Mouse (Mus musculus): ENCODE data around the gene Gm19426.
A peak's percentile ranks its signal among the peaks of the same experiment; 100 is the strongest.
"Not testable (repeated sequence)": the region's sequence is repeated elsewhere in the genome, so short reads cannot be mapped to it uniquely, and the experiment has no call there.

Gm19426 gene

GRCm38 (mm10) chr2:84750115-84750514, 6.7 kb upstream of the Gm19426 start:
- DNase-seq (ENCODE audit: low spot score) = no peak

DNA sequence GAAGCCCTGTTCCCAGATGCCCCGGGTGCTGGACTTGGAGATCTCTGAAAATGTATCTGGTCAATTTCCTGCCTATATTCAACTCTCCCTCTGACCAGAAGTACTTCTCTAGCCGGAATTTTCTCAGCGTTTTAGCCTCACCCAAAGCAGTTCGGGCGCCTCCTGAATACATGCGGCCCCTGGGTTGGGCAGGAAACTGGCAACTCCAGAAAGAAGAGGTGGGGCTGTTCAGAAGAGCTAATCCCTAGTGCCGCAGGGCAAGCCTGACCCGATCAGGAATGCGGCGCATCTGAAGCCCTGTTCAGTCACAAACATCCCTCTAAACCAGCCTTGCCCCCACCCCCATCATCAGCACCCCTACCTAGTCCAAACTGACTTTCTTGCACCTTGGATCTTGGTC, 671 bp upstream of the Gm19426 start:
- DNase-seq (ENCODE audit: low spot score) = no peak

DNA sequence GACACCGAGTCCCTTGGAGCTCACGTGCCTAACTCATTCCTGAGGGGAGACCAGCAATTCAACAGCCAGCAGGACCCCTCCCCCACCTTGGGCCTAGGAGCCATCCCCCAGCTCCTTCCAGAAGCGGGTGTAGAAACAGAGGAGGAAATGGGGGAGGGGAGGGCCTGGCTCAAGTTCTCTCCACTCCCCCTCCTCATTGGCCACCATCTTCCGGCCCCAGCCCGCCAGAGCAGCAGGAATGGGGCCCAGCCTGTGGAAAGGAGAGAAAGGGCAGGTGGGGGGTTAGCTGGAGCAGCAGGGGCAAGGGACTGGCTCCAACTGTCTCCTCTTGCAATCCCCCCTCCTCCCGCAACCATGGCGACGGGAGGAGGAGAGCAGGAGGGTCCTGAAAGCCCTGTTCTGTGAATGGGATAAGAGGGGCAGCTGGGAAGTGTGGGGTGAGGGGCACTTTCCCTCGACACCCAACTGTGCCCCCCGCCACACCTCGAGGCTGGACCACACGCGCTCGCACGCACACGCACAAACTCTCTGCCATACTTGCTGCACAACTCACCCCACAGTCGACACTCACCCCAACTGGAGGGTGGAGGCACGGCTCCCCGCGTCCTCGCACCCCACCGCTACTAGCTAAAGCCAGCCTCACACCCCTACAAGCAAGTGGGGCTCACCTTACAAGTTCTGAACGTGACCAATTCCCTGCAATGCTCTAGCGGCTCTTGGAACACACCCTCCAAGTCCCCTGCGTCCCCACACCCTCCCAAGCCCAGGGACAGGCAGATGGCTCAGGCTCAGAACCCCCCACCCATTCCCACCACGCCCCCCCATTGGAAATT, 788 bp downstream of the Gm19426 start:
- no peak for DNase-seq (ENCODE audit: low spot score)

GRCm38 (mm10) chr2:84741841-84742450, 1.5 kb downstream of the Gm19426 start:
- DNase-seq (ENCODE audit: low spot score) = no peak

DNA sequence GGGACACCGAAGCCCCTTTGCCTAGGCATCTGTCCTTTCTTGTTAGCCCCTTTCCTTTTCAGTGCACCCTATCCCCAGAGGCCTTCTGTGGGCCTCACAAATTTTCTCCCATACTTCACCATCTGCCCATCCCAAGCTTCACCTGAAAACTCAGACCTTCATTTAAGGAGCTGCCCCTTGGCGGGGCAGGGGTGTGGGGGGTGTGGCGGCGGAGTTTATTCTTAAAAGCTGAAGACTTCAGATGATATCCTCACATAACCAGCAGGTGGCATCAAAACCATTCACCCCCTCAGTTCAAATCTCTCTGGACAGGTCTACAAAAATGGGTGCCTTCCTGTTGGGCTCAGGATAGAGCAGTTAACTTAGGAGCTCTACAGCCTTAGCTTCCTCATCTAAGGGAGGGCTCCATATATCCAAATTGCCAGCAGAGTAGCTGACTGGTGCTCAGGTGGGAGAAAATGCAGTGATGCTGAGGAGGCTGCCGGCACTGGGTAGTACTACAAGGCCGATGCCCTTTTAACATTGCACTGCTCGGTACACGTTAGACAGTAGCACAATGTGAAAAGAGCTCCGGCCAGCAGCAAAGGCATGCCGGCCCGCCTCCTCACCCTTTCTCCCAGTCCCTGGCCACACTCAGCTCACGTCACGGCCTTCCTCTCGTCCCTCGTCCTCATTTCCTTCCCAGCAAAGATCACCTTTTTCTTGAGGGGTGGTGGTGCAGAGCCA, 2.7 kb downstream of the Gm19426 start:
- no peak for DNase-seq (ENCODE audit: low spot score)

- DNase-seq (ENCODE audit: low spot score) = no peak
Measured at GRCm38 (mm10) chr2:84738271-84738911, 5.1 kb downstream of the Gm19426 start.

DNA sequence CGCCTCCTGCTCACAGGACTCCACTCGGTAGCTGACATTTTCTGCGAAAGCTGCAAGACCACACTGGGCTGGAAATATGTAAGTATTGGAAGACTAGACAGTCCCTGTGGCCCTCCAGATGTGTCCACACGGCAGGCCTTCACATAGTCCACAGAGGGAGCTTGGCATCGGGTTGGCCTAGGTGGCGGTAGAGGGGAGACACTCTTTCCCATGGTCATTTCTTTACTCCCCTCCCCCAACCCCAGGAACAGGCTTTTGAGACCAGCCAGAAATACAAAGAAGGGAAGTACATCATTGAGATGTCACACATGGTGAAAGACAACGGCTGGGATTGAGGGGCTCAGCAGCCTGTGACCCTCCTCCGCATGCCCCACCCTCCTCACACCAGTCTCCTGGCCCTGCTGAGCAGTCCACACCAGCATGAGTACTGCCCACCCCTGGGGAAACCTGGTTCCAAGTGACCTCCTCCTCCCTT, 6.0 kb downstream of the Gm19426 start:
- DNase-seq (ENCODE audit: low spot score) = no peak

DNA sequence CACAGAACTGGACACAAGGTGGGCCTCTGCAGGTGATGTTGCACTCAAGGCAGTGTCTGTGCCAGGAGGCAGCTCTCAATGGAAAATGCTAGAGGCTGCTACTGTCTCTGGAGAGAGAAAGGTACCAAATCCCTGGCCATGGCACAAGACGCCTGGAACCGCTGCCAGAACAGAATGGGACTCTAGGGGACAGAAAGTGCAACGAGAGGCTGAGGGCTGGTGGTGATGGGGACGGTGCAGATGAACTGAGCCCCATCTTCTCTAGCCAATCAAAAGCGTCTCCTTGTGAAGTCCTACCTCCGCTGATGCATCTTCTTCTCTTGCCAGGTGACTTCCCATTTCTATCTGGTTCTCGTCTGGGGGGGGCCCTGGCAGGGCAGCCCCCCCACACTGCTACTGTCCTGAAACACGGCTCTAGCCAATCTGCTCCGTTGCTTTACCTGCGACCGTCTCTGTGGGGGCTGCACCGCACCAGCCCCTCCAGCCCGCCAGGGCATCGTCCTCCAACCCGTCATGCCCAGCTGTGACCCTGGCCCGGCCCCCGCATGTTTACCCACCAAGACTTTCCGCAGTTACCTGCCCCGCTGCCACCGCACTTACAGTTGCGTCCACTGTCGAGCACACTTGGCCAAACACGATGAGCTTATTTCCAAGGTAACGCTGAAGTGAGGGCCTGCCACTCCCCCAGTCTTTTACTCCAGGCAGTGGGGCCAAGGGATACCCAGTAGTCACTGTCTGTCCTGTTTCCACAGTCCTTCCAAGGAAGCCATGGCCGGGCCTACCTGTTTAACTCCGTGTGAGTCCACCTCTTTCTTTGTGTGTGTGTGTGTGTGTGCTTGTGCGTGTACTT, 6.9 kb downstream of the Gm19426 start:
- DNase-seq (ENCODE audit: low spot score) = no peak

GRCm38 (mm10) chr2:84735346-84735920, 8.0 kb downstream of the Gm19426 start:
- no peak for DNase-seq (ENCODE audit: low spot score)

DNA sequence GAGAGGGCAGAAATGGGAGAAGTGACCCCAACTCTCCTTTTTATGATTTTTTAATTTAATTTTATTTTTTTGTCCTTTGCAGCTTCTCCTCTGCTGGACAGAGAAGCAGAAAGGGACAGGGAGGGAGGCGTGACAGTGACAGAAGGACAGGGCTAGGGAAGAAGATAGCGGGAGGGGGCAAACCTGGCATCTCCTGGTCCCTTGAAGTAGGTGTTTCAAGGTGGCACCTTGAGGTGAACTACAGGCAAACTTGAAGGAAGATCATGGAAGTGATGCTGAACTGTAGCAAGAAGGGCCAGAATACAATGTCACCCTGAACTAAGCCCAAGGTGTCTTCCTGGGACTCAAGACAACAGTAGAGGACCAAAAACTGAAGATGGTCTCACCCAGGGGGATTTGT, 8.5 kb downstream of the Gm19426 start:
- no peak for DNase-seq (ENCODE audit: low spot score)

DNA sequence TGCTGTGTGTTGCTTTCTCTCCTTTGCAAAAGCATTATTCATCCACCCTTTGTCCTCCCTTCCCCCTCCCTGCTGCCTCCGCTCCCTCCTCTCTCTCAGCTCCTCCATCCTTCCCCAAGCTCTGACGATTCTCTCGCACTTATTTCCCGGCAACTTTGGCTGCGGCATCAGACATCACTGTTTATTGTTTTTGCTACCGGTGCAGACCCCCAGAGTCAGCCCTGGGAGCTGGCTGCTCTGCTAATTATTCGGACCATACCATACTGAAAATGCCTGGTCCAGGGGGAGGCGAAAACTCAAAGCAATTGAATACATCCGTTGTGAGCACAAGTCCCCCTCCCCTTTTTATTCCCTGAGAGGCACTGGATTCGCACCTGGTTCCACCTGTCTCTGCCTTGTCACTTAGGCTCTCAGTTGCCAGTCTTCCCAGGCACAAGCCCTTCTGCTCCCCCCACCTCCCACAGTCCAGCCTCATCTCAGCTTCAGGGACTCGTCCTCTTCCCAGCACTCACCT, 9.0 kb downstream of the Gm19426 start:
- DNase-seq (ENCODE audit: low spot score) = no peak

DNA sequence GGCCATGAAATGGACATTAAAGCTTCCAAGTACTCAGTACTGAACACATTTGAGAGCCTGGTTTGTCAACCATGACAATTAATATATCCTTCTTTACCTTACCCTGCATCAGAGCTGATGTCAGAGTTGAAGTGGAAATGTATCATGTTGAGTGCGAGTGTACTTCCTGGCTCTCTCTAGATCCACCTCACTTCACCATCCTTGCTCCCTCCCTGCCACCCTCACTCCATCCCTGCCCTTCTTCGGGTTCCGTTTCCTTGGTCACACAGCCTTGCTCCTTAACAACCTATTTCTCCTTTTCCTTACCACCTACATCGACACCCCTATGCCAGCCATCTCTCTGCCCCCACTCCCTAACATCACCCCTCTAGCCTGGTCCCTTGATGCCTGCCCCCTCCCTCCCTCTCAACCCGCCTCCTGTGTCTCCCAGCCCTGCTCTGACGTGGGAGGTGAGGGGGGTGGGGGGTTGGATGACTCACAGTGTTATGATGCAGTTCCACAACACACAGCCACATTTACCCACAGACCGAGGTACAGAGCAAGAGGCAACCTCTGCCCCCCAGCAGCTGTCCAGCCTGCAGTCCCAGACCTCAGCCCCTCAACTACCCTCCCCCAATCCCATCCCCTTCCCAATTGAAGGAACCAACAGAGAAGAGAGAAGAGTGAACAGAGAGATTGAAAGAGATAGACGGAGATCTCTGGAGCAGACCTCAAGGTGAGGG, 9.7 kb downstream of the Gm19426 start, which contains the start of gene Ypel4:
Gene Ypel4 (plus strand): TSS at position 480 of the 722 bp plus-strand sequence.
- DNase-seq (ENCODE audit: low spot score) = no peak

DNA sequence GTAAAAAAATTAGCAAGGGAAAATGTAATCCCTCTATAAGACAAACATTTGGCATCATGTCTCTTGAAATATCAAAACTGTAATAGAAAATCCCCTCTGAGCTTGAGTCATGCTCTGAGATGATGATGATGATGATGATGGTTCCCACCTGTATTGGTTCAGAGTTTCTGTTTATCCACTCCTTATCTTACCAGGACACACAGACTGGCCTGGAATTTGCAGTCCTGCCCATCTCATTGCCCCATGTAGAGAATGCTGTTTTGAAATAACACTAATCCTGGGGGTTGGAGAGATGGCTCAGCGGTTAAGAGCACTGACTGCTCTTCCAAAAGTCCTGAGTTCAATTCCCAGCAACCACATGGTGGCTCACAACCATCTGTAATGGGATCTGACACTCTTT, 11.1 kb downstream of the Gm19426 start:
- DNase-seq (ENCODE audit: low spot score) = no peak

GRCm38 (mm10) chr2:84731206-84731605, 12.2 kb downstream of the Gm19426 start:
- no peak for DNase-seq (ENCODE audit: low spot score)

- DNase-seq (ENCODE audit: low spot score) = not testable (repeated sequence)
Measured at GRCm38 (mm10) chr2:84728191-84728590, 15.3 kb downstream of the Gm19426 start.

- DNase-seq (ENCODE audit: low spot score) = peak; percentile 70
Measured at GRCm38 (mm10) chr2:84727172-84727858, 16.1 kb downstream of the Gm19426 start, which contains the start of gene Clp1. Clp1 (minus strand) TSS chr2:84727350.

DNA sequence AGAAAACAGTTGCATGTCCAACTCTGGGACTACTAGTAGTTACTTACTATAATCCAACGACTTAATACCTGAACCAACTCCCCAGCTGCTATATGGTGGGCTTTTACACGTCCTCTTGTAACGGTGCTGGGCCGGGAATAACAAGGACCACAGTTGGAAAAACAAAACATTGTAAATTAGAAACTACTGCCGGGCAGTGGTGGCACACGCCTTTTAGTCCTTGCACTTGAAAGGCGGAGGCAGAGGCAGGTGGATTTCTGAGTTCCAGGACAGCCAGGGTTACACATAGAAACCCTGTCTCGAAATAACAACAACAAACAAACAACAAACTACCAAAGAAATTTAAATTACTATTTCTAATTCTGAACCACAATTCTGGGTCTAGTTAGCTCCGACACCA, 16.7 kb downstream of the Gm19426 start:
- DNase-seq (ENCODE audit: low spot score) = no peak

DNA sequence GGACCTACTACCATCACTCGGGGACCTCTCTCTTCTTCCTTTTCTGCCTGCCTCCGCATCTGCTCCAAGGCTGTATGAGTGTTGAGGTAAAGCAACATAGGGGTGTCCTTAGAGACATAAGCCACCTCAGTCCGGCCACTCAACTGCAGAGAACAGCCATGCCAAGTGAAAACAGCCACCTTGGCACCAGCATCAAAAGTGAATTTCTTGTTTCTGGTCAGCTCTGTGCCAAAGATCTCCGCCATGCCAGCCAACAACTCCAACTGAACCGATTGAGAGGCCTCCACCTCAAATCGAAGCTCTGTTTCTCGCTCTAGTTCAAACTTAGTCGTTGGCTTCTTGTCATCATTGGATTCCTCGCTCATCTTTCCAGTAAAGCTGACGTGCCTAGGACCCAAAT, 17.7 kb downstream of the Gm19426 start:
- DNase-seq (ENCODE audit: low spot score) = no peak

DNA sequence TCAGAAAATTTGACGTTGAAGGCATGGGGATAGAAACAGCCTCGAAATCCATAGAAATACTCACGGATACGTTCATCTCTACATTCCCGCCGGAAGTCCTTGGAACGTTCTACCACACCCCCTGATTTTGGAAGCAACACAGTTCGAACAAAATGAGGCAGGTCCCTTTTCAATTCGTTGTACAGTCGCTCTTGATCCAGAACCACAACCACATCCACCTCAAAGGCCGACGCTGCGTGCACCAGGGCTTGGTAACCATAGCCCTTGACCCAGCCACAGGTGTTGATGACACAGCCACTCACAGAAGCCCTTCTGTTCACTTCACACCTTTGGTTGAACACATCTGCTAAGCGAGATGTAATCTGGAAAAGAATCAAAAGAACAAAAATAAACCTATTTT, 19.6 kb downstream of the Gm19426 start:
- DNase-seq (ENCODE audit: low spot score) = no peak

Measured in ovary, postnatal 10 days (tissue).